Mouse (Mus musculus) thymus, adult 2 months (tissue): Measurements from ENCODE around the gene Eya2. TPM values are rescaled to one million over a fixed set of nuclear protein-coding genes. Genes with fewer than 3 reads are reported as not detected.

ENCODE experiments used
- DNase-seq: peaks from one replicate; pipeline ENCODE4 v3.0.0; 2021
- H3K27ac ChIP-seq: fragments of 200-500 bp; 2 replicates; pipeline ENCODE4 v1.5.1; 2012; ENCODE audit warnings: low read length, control low read depth; ENCODE audit not compliant: control insufficient read depth, insufficient read depth
- H3K27me3 ChIP-seq: fragments of 200-500 bp; 2 replicates; pipeline ENCODE4 v1.6.1; 2012; ENCODE audit warnings: mild to moderate bottlenecking, low read length, moderate library complexity, mixed read lengths; ENCODE audit not compliant: control insufficient read depth, insufficient read depth
- H3K36me3 ChIP-seq: fragments of 200-500 bp; 2 replicates; pipeline ENCODE4 v1.6.1; 2012; ENCODE audit warnings: mild to moderate bottlenecking, low read length, moderate library complexity; ENCODE audit not compliant: control insufficient read depth, insufficient read depth
- H3K4me1 ChIP-seq: fragments of 200-500 bp; replicated peaks from 2 replicates; pipeline ENCODE4 v1.6.1; 2012; ENCODE audit warnings: low read length; ENCODE audit not compliant: control insufficient read depth, insufficient read depth
- H3K4me3 ChIP-seq: fragments of 200-500 bp; 2 replicates; pipeline ENCODE4 v1.5.1; 2012; ENCODE audit warnings: mild to moderate bottlenecking, low read length, control low read depth, moderate library complexity; ENCODE audit not compliant: control insufficient read depth, insufficient read depth
- CTCF ChIP-seq: fragments of 200-500 bp; IDR thresholded peaks from 2 replicates; pipeline ENCODE4 v1.5.1; 2012; ENCODE audit warnings: mild to moderate bottlenecking, control low read depth, low read length, moderate library complexity, borderline replicate concordance; ENCODE audit not compliant: control insufficient read depth, poor library complexity, insufficient read depth; ENCODE audit errors: extremely low read depth
- POLR2A ChIP-seq: fragments of 200-500 bp; IDR thresholded peaks from 2 replicates; pipeline ENCODE4 v1.6.1; 2012; ENCODE audit warnings: mild to moderate bottlenecking, low read length, control low read depth, moderate library complexity; ENCODE audit not compliant: control insufficient read depth, poor library complexity, insufficient read depth; ENCODE audit errors: extremely low read depth
- WGBS: fragments of 180-500 bp; shearing (Covaris S2); methylation state at CpG from one replicate; pipeline ENCODE4 v1.1.7; 2018; 5-methylcytosine and 5-hydroxymethylcytosine counted together
- polyA plus RNA-seq: library from polyadenylated mRNA; depleted of rRNA; stranded (reverse); fragments of >200 nt; gene quantifications from 2 replicates; pipeline ENCODE4 v1.2.3, GENCODE M21; 2012

The Eya2 gene
- polyA plus RNA-seq, 1 experiment: 85.9 TPM

- no peaks in the 10 kb centered on the region for H3K27me3 ChIP-seq
- TF ChIP-seq POLR2A: no peak
- TF ChIP-seq CTCF: no peak
- 91% methylated on average over 11 of the region's 11 CpGs for WGBS
- no peak overlapping the region for H3K27ac ChIP-seq
- DNase-seq: no peak
- H3K36me3 ChIP-seq: no peaks in the 10 kb centered on the region
- no peaks in the 10 kb centered on the region; the same call in 1 of the 2 replicates for H3K4me1 ChIP-seq
- no peak overlapping the region for H3K4me3 ChIP-seq
Measured at GRCm38 (mm10) chr2:165748426-165748825, 153.6 kb downstream of the Eya2 start.

- Histone ChIP-seq H3K36me3 (no peaks in the 10 kb centered on the region), H3K4me1 (peaks cover 4% of the 10 kb centered on the region), H3K27ac (no peak overlapping the region), H3K27me3 (no peaks in the 10 kb centered on the region), H3K4me3 (no peak overlapping the region)
- no peak for DNase-seq
- TF ChIP-seq POLR2A (no peak), CTCF (0 out of 2 replicates have a peak, but pooled peaks have one; percentile 31)
- WGBS: 30% methylated on average over 7 of the region's 7 CpGs
Measured at GRCm38 (mm10) chr2:165751068-165751467, 156.2 kb downstream of the Eya2 start.

GRCm38 (mm10) chr2:165752704-165753103 is 157.9 kb downstream of the Eya2 start:
- TF ChIP-seq POLR2A: no peak
- DNase-seq: no peak
- Histone ChIP-seq H3K36me3 (no peaks in the 10 kb centered on the region), H3K27me3 (no peaks in the 10 kb centered on the region), H3K4me1 (peaks cover 4% of the 10 kb centered on the region), H3K27ac (no peak overlapping the region), H3K4me3 (no peak overlapping the region)
- WGBS: 73% methylated on average over 4 of the region's 4 CpGs

- DNase-seq: no peak
- Histone ChIP-seq H3K36me3 (no peaks in the 10 kb centered on the region), H3K4me1 (peaks cover 4% of the 10 kb centered on the region), H3K27me3 (no peaks in the 10 kb centered on the region), H3K4me3 (no peak overlapping the region), H3K27ac (no peak overlapping the region)
- TF ChIP-seq CTCF: no peak
- no peak for TF ChIP-seq POLR2A
- 94% methylated on average over 15 of the region's 15 CpGs for WGBS
Measured at GRCm38 (mm10) chr2:165757799-165758198, 163.0 kb downstream of the Eya2 start.

DNA sequence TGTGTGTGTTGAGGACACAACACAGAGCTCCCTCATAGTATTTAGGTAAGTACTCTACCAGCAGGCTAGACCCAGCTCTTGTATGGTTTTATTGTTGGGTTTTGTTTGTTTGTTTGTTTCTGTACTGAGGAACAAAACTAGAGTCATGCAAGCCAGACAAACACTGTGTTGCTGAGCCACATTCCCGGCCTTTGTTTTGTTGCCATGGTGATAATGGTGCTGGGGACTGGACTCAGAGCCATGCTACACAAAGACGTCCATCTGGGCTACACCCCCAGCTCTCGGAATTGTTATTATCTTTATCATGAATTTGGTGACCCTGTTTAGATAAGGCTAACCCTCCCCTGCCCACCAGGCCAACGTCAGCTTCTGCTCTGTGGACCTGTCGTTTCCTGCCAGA is 163.7 kb downstream of the Eya2 start:
- TF ChIP-seq POLR2A (no peak), CTCF (no peak)
- no peaks in the 10 kb centered on the region for H3K27me3 ChIP-seq
- no peak for DNase-seq
- no peak overlapping the region for H3K27ac ChIP-seq
- H3K4me3 ChIP-seq: no peak overlapping the region
- peaks cover 4% of the 10 kb centered on the region for H3K4me1 ChIP-seq
- WGBS: 88% methylated on average over 5 of the region's 5 CpGs
- H3K36me3 ChIP-seq: no peaks in the 10 kb centered on the region

DNA sequence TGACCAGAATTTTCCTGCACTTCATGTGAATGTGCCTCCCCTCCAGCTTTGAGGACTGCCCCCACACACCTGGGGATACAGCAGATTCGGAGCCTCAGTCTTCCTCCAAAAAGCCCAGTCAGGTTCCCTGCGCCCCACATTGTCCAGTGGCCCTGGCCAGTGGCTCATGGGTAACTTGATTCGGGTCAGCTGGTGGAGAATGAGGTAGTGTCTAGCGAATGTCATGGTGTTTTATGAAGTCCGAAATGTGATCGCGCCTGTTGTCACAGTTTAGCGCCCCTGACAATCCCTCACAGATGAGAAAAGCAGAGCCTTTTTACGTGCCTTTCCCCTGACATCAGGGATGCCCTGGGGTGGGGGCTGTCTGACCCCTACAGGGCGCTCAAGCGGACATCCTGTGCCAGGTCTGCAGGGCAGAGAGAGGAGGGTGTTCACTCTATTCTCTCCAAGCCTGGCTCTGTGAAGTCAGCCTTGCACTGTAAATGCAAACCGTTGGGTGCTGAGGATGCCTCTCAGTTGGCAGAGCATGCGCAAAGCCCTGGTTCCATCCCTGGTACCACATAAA is 164.7 kb downstream of the Eya2 start:
- TF ChIP-seq CTCF (no peak), POLR2A (no peak)
- peaks cover 4% of the 10 kb centered on the region for H3K4me1 ChIP-seq
- no peaks in the 10 kb centered on the region for H3K27me3 ChIP-seq
- H3K27ac ChIP-seq: no peak overlapping the region
- WGBS: 96% methylated on average over 13 of the region's 13 CpGs
- H3K36me3 ChIP-seq: no peaks in the 10 kb centered on the region
- H3K4me3 ChIP-seq: no peak overlapping the region
- no peak for DNase-seq
